Mouse (Mus musculus) C2C12 (cell line): ENCODE results near the gene Htt.
A peak's percentile ranks its signal among the peaks of the same experiment; 100 is the strongest.

ENCODE experiments used
- CTCF ChIP-seq: IDR thresholded peaks from one replicate; pipeline ENCODE4 v1.5.1; 2011; ENCODE audit not compliant: control insufficient read depth, insufficient read depth, insufficient read length
- MYOD1 ChIP-seq: IDR thresholded peaks from one replicate; pipeline ENCODE4 v1.6.1; 2011; ENCODE audit warnings: low read depth; ENCODE audit not compliant: control insufficient read depth, insufficient read length
- USF1 ChIP-seq: IDR thresholded peaks from one replicate; pipeline ENCODE4 v1.6.1; 2011; ENCODE audit warnings: low read depth, mild to moderate bottlenecking, control low read depth, moderate library complexity

GRCm38 (mm10) chr5:34915801-34916200 lies 154.3 kb downstream of the Htt start:
- TF ChIP-seq USF1: no peak
- peak; percentile 81 for TF ChIP-seq CTCF
- no peak for TF ChIP-seq MYOD1
